Mouse (Mus musculus): ENCODE data around the gene Bud13. TPM values are rescaled to one million over a fixed set of nuclear protein-coding genes. Genes with fewer than 3 reads are reported as not detected.
"Not testable (repeated sequence)": the region's sequence is repeated elsewhere in the genome, so short reads cannot be mapped to it uniquely, and the experiment has no call there.

Gene Bud13
- polyA plus RNA-seq, 1 experiment: 8.0 TPM

DNA sequence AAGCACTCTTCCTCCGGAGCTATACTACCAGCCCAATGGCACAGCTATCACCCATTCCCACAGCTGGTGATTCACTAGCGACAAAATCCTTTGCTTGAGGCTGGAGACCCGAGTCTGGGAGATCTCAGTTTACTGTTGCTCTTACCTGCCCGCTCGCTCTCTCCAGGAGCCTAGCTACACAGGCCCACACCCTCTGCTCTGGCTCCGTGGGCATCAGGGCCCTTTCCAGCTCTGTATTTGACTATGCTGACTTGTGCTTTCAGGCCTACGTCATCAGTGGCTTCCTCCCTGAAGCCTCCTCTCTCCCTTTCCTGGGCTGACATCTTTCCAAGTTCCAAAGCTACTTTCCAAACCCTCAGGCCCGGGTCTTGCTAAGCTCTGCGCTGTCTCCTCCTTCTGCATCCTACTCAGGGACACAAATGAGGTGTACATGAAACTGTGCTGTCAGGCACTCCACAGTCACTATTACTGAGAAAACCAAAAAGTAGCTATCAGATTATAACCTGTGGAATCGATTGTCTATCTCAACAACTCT, 52.7 kb downstream of the Bud13 start:
- TF ChIP-seq POLR2A (IDR thresholded peaks at IDR 0.05; ENCODE audit: low read depth, low read length) (no peak), CTCF (IDR thresholded peaks at IDR 0.05; ENCODE audit: extremely low read depth, insufficient read depth, insufficient read length, insufficient replicate concordance) (no peak)
- Histone ChIP-seq H3K27me3 (ENCODE audit: control insufficient read depth, insufficient read depth, low read length) (no peaks in the 10 kb centered on the region), H3K27ac (ENCODE audit: insufficient read depth, low read length) (no peak overlapping the region), H3K4me1 (ENCODE audit: control insufficient read depth, insufficient read depth, insufficient read length) (no peaks in the 10 kb centered on the region), H3K4me3 (ENCODE audit: extremely low read depth, insufficient read depth, insufficient read length) (no peak overlapping the region), H3K36me3 (ENCODE audit: control insufficient read depth, insufficient read depth, low read length) (no peaks in the 10 kb centered on the region)
- no peak for DNase-seq (ENCODE audit: low read depth in 1 of 2, low spot score in 2 of 2)
- 82% methylated on average over 10 of the region's 10 CpGs for WGBS

DNA sequence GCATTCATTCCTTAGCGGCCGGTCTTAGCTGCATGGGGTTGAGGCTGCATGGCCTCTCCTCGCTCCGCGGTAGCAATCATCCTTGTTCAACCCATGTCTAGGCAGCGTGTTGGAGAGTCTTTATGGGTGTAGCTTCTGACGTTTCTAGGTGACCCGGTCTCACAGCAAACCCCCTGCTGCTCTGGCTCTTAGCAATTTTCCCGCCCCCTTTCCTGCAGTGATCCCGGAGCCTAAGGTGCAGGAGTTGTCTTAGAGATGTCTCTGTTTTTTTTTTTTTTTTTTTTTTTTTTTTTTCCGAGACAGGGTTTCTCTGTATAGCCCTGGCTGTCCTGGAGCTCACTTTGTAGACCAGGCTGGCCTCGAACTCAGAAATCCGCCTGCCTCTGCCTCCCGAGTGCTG, 53.5 kb downstream of the Bud13 start:
- H3K27me3 ChIP-seq (ENCODE audit: control insufficient read depth, insufficient read depth, low read length); H3K4me3 ChIP-seq (ENCODE audit: extremely low read depth, insufficient read depth, insufficient read length); H3K27ac ChIP-seq (ENCODE audit: insufficient read depth, low read length); DNase-seq (ENCODE audit: low read depth in 1 of 2, low spot score in 2 of 2); H3K36me3 ChIP-seq (ENCODE audit: control insufficient read depth, insufficient read depth, low read length); H3K4me1 ChIP-seq (ENCODE audit: control insufficient read depth, insufficient read depth, insufficient read length): not testable (repeated sequence)
- WGBS: 85% methylated on average over 13 of the region's 14 CpGs

DNA sequence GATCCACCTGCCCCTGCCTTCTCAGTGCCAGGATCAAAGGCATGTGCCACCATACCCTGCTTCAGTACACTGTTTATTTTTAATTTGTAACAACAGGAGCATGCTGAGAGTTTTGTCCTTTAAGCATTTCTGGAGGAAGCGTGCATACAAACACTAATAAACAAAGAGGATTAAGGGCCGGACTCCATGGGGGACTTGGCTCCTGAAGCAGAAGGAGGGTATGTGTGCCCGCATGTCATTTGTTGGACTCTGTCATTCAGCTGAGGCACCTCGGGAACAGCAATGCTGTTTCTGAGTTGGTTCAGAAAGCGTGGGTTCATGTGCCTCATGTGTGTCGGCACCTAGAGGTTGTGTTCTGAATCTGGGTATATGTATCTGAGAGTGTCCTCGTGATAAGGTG, 54.5 kb downstream of the Bud13 start:
- H3K4me1 ChIP-seq (ENCODE audit: control insufficient read depth, insufficient read depth, insufficient read length): no peaks in the 10 kb centered on the region
- TF ChIP-seq POLR2A (IDR thresholded peaks at IDR 0.05; ENCODE audit: low read depth, low read length) (no peak), CTCF (IDR thresholded peaks at IDR 0.05; ENCODE audit: extremely low read depth, insufficient read depth, insufficient read length, insufficient replicate concordance) (no peak)
- DNase-seq (ENCODE audit: low read depth in 1 of 2, low spot score in 2 of 2): no peak
- no peak overlapping the region for H3K27ac ChIP-seq (ENCODE audit: insufficient read depth, low read length)
- WGBS: 79% methylated on average over 7 of the region's 7 CpGs
- H3K27me3 ChIP-seq (ENCODE audit: control insufficient read depth, insufficient read depth, low read length): no peaks in the 10 kb centered on the region
- no peaks in the 10 kb centered on the region for H3K36me3 ChIP-seq (ENCODE audit: control insufficient read depth, insufficient read depth, low read length)
- no peak overlapping the region for H3K4me3 ChIP-seq (ENCODE audit: extremely low read depth, insufficient read depth, insufficient read length)

DNA sequence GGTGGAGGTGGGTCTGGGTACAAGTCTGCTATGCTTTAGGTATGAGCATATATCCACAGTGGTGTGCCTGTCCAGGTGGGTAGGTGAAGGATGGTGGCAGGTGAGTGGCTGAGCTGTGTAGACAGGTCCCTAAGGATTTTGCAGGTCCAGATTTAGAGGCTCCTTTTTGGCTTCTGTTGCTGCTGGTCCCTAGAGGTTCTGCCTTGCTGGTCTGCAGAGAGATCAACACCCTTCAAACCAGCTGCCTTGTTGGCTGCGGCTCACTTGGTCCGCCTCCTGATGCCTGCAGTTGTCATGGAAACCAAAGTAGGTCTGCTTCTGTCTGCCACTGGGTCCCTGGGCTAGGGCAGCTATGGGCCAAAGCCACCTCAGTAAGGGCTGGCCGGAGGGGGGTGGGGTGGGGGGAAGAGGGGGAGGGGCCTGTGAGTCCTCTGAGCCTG, 55.1 kb downstream of the Bud13 start:
- H3K4me1 ChIP-seq (ENCODE audit: control insufficient read depth, insufficient read depth, insufficient read length): no peaks in the 10 kb centered on the region
- TF ChIP-seq POLR2A (IDR thresholded peaks at IDR 0.05; ENCODE audit: low read depth, low read length) (no peak), CTCF (IDR thresholded peaks at IDR 0.05; ENCODE audit: extremely low read depth, insufficient read depth, insufficient read length, insufficient replicate concordance) (no peak)
- 38% methylated on average over 3 of the region's 3 CpGs for WGBS
- no peaks in the 10 kb centered on the region for H3K36me3 ChIP-seq (ENCODE audit: control insufficient read depth, insufficient read depth, low read length)
- DNase-seq (ENCODE audit: low read depth in 1 of 2, low spot score in 2 of 2): no peak
- H3K27me3 ChIP-seq (ENCODE audit: control insufficient read depth, insufficient read depth, low read length): no peaks in the 10 kb centered on the region
- no peak overlapping the region for H3K27ac ChIP-seq (ENCODE audit: insufficient read depth, low read length)
- no peak overlapping the region for H3K4me3 ChIP-seq (ENCODE audit: extremely low read depth, insufficient read depth, insufficient read length)

DNA sequence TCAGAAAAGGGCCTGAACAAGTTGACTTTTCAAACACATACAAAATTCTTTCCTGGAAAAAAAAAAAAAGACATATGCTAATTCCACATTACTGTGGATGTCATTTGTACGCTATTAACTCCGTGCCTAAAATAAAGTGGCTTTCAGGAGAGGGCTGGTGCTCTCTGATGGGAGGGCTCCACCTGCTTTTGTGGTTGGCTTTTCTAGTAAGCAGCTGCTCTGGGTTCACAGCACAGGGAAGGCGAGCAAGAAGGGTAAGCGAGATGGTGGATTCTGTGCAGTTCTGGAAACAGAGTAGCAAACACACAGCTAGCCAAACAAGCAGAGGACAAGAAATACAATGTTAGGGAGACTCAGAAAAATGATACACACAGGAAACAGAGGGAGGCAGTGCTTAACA, 55.6 kb downstream of the Bud13 start:
- TF ChIP-seq CTCF (IDR thresholded peaks at IDR 0.05; ENCODE audit: extremely low read depth, insufficient read depth, insufficient read length, insufficient replicate concordance) (no peak), POLR2A (IDR thresholded peaks at IDR 0.05; ENCODE audit: low read depth, low read length) (no peak)
- no peaks in the 10 kb centered on the region for H3K27me3 ChIP-seq (ENCODE audit: control insufficient read depth, insufficient read depth, low read length)
- H3K4me3 ChIP-seq (ENCODE audit: extremely low read depth, insufficient read depth, insufficient read length): no peak overlapping the region
- H3K27ac ChIP-seq (ENCODE audit: insufficient read depth, low read length): no peak overlapping the region
- WGBS: 60% methylated on average over 4 of the region's 4 CpGs
- H3K36me3 ChIP-seq (ENCODE audit: control insufficient read depth, insufficient read depth, low read length): no peaks in the 10 kb centered on the region
- H3K4me1 ChIP-seq (ENCODE audit: control insufficient read depth, insufficient read depth, insufficient read length): no peaks in the 10 kb centered on the region
- no peak for DNase-seq (ENCODE audit: low read depth in 1 of 2, low spot score in 2 of 2)

DNA sequence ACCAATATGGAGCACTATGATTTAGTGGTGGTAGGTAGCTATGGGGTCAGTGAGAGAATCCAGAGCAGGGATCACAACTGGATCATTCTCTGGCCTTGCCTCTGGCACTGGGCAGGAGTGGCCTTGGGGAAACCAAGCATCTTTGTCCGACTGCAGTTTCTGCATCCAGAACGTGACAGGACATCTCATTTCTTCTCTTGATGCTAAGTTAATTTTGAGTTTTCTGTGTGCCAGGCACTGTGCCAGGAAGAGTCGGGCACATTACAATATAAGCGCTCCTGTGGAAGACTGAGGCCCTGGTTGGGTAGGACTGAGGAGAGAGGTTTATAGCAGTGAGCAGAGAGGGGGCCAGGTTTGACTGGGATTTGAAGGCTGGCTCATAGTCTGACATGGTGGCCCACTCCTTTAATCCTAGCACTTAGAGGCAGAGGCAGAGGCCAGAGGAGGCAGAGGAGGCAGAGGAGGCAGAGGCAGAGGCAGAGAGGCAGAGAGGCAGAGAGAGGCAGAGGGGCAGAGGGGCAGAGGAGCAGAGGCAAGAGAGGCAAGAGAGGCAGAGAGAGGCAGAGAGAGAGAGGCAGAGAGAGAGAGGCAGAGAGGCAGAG, 56.3 kb downstream of the Bud13 start:
- Histone ChIP-seq H3K4me3 (ENCODE audit: extremely low read depth, insufficient read depth, insufficient read length) (no peak overlapping the region), H3K4me1 (ENCODE audit: control insufficient read depth, insufficient read depth, insufficient read length) (no peaks in the 10 kb centered on the region), H3K27me3 (ENCODE audit: control insufficient read depth, insufficient read depth, low read length) (no peaks in the 10 kb centered on the region), H3K27ac (ENCODE audit: insufficient read depth, low read length) (no peak overlapping the region), H3K36me3 (ENCODE audit: control insufficient read depth, insufficient read depth, low read length) (no peaks in the 10 kb centered on the region)
- DNase-seq (ENCODE audit: low read depth in 1 of 2, low spot score in 2 of 2): no peak
- TF ChIP-seq CTCF (IDR thresholded peaks at IDR 0.05; ENCODE audit: extremely low read depth, insufficient read depth, insufficient read length, insufficient replicate concordance) (no peak), POLR2A (IDR thresholded peaks at IDR 0.05; ENCODE audit: low read depth, low read length) (no peak)
- WGBS: 81% methylated on average over 4 of the region's 4 CpGs

DNA sequence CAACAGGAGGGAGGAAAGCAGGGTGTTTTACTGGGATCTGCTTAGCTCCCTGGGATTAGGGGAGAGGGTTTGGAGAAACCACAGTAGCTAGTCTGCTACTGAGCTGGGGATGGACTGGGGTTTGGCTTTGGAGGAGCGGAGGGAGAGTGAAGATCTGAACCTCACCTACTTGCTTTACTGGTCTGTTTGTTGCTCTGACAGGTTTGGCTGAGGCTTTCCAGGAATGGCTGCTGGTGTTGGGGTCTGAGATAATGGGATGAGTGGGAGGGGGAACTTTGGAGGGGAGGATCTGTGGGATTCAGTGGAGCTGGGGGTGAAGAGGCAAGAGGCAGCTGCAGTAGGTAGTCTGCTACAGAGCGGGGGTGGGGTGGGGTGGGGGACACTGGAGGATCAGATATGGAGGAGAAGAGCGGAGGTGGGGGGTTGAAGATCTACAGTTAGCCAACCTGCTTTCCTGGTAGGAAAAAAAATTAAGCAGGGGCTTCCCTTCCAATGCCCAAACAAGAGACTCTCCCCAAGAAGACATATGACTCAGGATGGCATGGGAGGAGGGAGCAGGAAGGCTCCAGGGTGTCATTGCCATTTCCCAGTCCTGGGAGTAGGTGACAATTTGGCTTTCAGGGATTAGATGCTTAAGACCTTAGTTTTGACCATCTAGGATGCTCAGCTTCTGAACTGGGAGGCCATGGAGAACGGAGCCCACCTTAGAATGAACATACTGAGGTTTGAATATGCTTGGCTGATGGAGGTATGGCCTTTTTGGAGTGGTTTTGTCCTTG, 63.3 kb downstream of the Bud13 start:
- no peak for DNase-seq (ENCODE audit: low read depth in 1 of 2, low spot score in 2 of 2)
- Histone ChIP-seq H3K4me3 (ENCODE audit: extremely low read depth, insufficient read depth, insufficient read length) (no peak overlapping the region), H3K4me1 (ENCODE audit: control insufficient read depth, insufficient read depth, insufficient read length) (no peaks in the 10 kb centered on the region), H3K36me3 (ENCODE audit: control insufficient read depth, insufficient read depth, low read length) (no peaks in the 10 kb centered on the region), H3K27ac (ENCODE audit: insufficient read depth, low read length) (no peak overlapping the region), H3K27me3 (ENCODE audit: control insufficient read depth, insufficient read depth, low read length) (no peaks in the 10 kb centered on the region; the same call in 1 of the 2 replicates)
- WGBS: 91% methylated on average over 4 of the region's 4 CpGs
- TF ChIP-seq CTCF (IDR thresholded peaks at IDR 0.05; ENCODE audit: extremely low read depth, insufficient read depth, insufficient read length, insufficient replicate concordance) (no peak), POLR2A (IDR thresholded peaks at IDR 0.05; ENCODE audit: low read depth, low read length) (no peak)

Other genes with a start within 250 kb of the Bud13 start
- 0.22 and 0.42 TPM in 2 replicates for gene Apoa1, start 54.4 kb upstream of the Bud13 start, polyA plus RNA-seq (2012; rRNA removed)
- 0.44 and 0.45 TPM in 2 replicates for gene Apoc3, start 47.4 kb upstream of the Bud13 start, polyA plus RNA-seq (2012; rRNA removed)
- 0.31 and 0.33 TPM in 2 replicates for gene Apoa4, start 42.3 kb upstream of the Bud13 start, polyA plus RNA-seq (2012; rRNA removed)
- gene Apoa5, start 14.4 kb upstream of the Bud13 start, polyA plus RNA-seq (2012; rRNA removed): 0.08 and 0.15 TPM in 2 replicates
- gene Zpr1, start 9.9 kb upstream of the Bud13 start, polyA plus RNA-seq (2012; rRNA removed): 19.4 and 24.9 TPM in 2 replicates
- gene 4931429L15Rik, start 37.0 kb downstream of the Bud13 start, polyA plus RNA-seq (2012; rRNA removed): not detected in 2 replicates

Data from spleen, adult 2 months (tissue).